Mouse (Mus musculus) spleen, adult 2 months (tissue): ENCODE data around the gene Hils1.

ENCODE experiments used
- CTCF ChIP-seq: fragments of 200-500 bp; IDR thresholded peaks from 2 replicates; pipeline ENCODE4 v1.5.1; 2011; ENCODE audit warnings: mild to moderate bottlenecking, inconsistent platforms; ENCODE audit not compliant: insufficient read depth, insufficient read length, insufficient replicate concordance; ENCODE audit errors: extremely low read depth
- POLR2A ChIP-seq: fragments of 200-500 bp; IDR thresholded peaks from 2 replicates; pipeline ENCODE4 v1.6.1; 2011; ENCODE audit warnings: low read depth, low read length, inconsistent platforms

- TF ChIP-seq CTCF (no peak), POLR2A (no peak)
Observed at GRCm38 (mm10) chr11:94972887-94973286, 5.5 kb downstream of the Hils1 start.
